Mouse (Mus musculus) fibroblast of lung, adult 2 months (primary cell): ENCODE measurements at regions not wholly inside any gene's neighbourhood (a gene's known extent, or its start where the extent isn't known, plus 50 kb on each side); places are given as distances from the start of the nearest gene placed in this dataset.

Experiments used
- DNase-seq: peaks from one replicate; pipeline ENCODE4 v3.0.0-alpha.2; 2011; ENCODE audit warnings: low read depth

DNA sequence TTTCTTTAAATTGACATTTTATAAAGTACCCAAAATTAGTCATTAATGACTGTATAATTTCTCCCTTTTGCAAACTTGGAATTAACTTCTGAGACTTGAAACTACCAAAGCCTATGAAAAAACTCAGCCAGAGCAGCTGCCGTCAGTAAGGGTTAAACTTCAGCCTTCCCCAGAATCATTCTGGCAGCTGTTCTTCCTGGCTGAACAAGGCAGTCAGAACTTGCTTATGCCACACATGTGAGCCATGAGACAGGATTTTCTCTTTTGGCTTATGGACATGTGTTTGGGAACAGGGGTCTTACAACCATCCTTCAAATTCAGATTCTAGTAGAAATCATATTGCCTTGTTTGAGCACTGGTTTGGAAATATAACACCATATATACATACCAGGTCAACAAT is 422.4 kb upstream of the Fat1 start:
- DNase-seq = no peak

DNA sequence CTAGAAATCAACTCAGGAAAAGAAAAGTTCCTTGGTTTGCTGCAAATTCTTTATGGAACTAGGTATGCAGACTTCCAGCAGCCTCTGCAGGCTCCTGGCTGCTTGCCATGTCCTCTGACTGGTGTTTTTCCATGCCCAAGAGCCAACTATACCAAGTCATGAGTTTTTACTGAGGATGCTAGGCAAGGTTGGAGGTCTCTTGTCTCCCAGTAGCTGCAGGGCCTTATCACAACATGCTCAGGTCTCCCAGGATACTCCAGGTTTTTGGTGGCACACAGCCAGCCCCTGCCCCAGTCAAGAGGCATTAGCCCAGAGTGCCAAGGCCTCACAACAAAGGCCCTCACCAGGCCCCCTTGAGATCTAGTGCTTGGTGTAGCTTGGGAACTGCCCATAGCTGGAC is 409.3 kb upstream of the Fat1 start:
- peak; percentile 38 for DNase-seq

GRCm38 (mm10) chr8:44529696-44530095 is 405.6 kb upstream of the Fat1 start:
- DNase-seq = no peak

DNA sequence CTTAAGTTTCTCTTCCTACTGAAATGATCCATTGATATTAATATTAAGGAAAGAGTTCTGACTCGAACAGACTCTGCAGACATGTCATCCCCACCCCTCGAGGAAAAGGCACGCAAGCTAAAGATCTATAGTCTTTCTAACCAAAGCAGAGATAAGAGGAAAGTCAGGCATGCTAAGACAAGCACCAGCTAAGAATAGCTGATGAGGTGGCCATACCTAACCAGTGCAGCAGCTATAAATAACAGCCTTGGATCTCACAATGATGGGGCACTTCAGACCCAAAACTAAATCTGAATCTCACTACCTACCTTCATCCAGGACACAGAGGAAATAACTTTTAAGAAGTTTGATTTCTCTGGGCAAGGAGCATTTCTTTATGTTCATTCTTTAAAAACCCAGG is 386.4 kb upstream of the Fat1 start:
- no peak for DNase-seq

- DNase-seq = no peak
Measured at GRCm38 (mm10) chr8:44559161-44559560, 376.1 kb upstream of the Fat1 start.

- no peak for DNase-seq
Measured at GRCm38 (mm10) chr8:44576314-44576858, 358.9 kb upstream of the Fat1 start.

DNA sequence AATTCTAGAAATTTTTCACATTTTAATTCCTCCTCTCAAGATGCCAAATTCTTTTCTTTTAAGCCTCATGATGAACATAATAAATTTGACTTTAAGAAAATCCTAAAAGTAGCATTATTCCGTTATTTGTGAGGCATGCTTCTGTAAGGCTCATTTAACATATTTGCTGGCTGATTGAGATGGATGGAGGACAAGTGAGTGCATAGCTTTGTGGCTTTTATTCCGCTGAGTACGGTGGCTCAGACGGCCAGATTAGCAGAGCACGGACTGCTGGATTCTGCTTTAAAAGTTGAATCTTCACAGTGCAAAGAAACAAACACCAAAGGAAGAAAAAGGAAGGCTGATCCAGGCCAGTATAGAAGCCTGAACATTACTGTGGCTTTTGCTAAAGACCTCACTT is 358.3 kb upstream of the Fat1 start:
- no peak for DNase-seq
